Mouse (Mus musculus) limb, embryonic 12.5 days (tissue): ENCODE data around the gene Usp29. TPM values are rescaled to one million over a fixed set of nuclear protein-coding genes. Genes with fewer than 3 reads are reported as not detected.

Source experiments
- ATAC-seq: fragments of 200-750 bp; cut with Nextera tagmentation; 2 replicates; pipeline ENCODE4 v1.8.0; 2017; ENCODE audit warnings: low read depth, moderate TSS enrichment; ENCODE audit not compliant: insufficient number of reproducible peaks, insufficient read depth, low FRiP score, low TSS enrichment
- H3K27ac ChIP-seq: fragments of 300-500 bp; sonication (generic); 2 replicates; pipeline ENCODE4 v1.5.1; 2016; ENCODE audit warnings: mild to moderate bottlenecking, moderate library complexity
- H3K27me3 ChIP-seq: fragments of 300-500 bp; sonication (generic); 2 replicates; pipeline ENCODE4 v1.6.1; 2016; ENCODE audit warnings: mild to moderate bottlenecking, moderate library complexity
- H3K36me3 ChIP-seq: fragments of 300-500 bp; sonication (generic); 2 replicates; pipeline ENCODE4 v1.6.1; 2016; ENCODE audit warnings: mild to moderate bottlenecking, moderate library complexity
- H3K4me1 ChIP-seq: fragments of 300-500 bp; sonication (generic); replicated peaks from 2 replicates; pipeline ENCODE4 v1.6.1; 2016
- H3K4me2 ChIP-seq: fragments of 300-500 bp; sonication (generic); 2 replicates; pipeline ENCODE4 v1.6.1; 2016; ENCODE audit warnings: mild to moderate bottlenecking, moderate library complexity
- H3K4me3 ChIP-seq: fragments of 300-500 bp; sonication (generic); replicated peaks from 2 replicates; pipeline ENCODE4 v1.5.1; 2016; ENCODE audit warnings: mild to moderate bottlenecking
- H3K9ac ChIP-seq: fragments of 300-500 bp; sonication (generic); replicated peaks from 2 replicates; pipeline ENCODE4 v1.6.1; 2016; ENCODE audit warnings: mild to moderate bottlenecking, moderate library complexity
- H3K9me3 ChIP-seq: fragments of 300-500 bp; sonication (generic); 2 replicates; pipeline ENCODE4 v1.6.1; 2016; ENCODE audit warnings: mild to moderate bottlenecking, moderate library complexity
- WGBS: fragments of 180-500 bp; shearing (Covaris S2); methylation state at CpG from one replicate; pipeline ENCODE4 v1.1.7; 2016; 5-methylcytosine and 5-hydroxymethylcytosine counted together
- polyA plus RNA-seq: library from polyadenylated mRNA; unstranded; fragments of >200 nt; fragmentation: Nextera tagmentation; extraction: Ambion mirVana; gene quantifications from 2 replicates; pipeline ENCODE4 v1.2.1, GENCODE M21; 2016

Gene Usp29
- polyA plus RNA-seq, 1 experiment from 2014 or later: 15.8 TPM

DNA sequence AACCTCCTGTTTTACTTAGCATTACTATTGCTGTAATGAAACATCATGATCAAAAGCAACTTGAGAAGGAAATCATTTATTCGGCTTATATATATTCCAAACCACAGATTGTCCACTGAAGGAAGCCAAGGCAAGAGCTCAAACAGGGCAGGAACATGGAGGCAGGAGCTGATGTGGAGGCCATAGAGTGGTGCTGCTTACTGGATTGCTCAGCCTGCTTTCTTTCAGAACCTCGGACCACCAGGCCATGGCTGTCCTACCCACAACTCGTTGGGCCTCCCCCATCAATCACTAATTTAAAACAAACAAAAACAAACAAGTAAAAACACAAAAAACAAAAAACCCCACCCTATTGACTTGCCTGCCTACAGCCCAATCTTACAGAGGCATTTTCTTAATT, 119.9 kb downstream of the Usp29 start:
- ATAC-seq: no peak
- no peaks in the 10 kb centered on the region for H3K9me3 ChIP-seq
- no peak overlapping the region for H3K4me2 ChIP-seq
- H3K36me3 ChIP-seq: no peaks in the 10 kb centered on the region
- H3K4me1 ChIP-seq: peaks cover 9% of the 10 kb centered on the region
- H3K27ac ChIP-seq: no peak overlapping the region
- WGBS: 53% methylated on average over 3 of the region's 3 CpGs
- no peak overlapping the region for H3K4me3 ChIP-seq
- H3K27me3 ChIP-seq: no peaks in the 10 kb centered on the region
- H3K9ac ChIP-seq: no peak overlapping the region

DNA sequence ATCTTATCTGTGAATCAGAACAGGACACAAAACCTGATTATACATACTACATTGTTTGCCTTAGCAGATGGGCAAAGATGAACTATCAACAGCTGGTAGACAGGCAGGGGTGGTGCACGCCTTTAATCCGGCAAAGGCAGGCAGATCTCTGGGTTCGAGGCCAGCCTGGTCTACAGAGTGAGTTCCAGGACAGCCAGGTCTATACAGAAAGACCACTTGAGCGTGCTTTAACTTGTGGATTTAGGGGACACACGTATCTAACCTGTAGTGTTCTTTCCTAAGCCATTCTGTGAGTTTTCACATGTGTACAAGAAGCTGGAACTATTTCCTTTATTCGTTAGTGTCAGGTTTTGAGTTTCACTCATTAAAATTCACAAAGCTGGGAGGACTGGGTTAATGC, 120.9 kb downstream of the Usp29 start:
- Histone ChIP-seq H3K4me3 (no peak overlapping the region), H3K36me3 (no peaks in the 10 kb centered on the region), H3K4me1 (peaks cover 9% of the 10 kb centered on the region), H3K27ac (no peak overlapping the region), H3K4me2 (no peak overlapping the region), H3K9me3 (no peaks in the 10 kb centered on the region), H3K27me3 (no peaks in the 10 kb centered on the region), H3K9ac (no peak overlapping the region)
- 74% methylated on average over 6 of the region's 6 CpGs for WGBS
- ATAC-seq: no peak

DNA sequence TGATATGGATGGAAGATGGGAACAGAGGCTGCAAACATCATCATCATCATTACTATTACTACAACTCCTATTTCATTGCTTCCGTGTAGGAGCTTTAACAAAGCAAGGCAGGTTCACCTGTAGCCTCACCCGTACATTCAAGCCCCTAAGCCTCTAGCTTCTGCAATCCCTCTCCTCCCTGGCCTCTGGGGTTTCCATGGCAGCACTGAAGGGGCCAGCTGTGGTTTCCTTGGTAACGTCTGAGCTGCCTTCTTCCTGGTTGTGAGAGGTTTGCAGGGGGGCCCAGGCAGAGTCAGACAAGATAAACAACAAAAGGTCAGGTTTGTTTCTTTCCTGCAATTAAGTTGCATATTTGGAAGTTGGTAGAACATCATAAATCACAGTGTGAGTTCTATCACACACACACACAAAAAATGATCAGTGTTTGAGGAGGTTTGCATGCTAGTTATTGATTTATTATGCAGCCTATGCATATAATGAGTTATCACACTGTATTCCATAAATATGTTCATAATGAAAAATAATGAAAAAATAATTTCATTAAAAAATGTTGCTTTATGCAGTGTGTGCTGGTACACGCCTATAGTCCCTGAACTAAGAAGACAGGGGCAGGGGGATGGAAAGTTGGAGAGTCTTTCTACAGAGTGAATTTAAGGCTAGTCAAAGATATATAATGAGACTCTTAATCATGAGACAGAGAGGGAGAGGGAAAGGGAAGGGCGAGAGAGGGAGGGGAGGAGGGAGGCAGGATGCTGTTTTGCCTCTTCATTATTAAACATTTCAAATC, 121.5 kb downstream of the Usp29 start:
- H3K9ac ChIP-seq: no peak overlapping the region
- H3K27ac ChIP-seq: no peak overlapping the region
- peak; percentile 66; the same call in 1 of the 2 replicates for ATAC-seq
- H3K4me3 ChIP-seq: no peak overlapping the region
- H3K4me1 ChIP-seq: peaks cover 9% of the 10 kb centered on the region
- H3K36me3 ChIP-seq: no peaks in the 10 kb centered on the region
- H3K9me3 ChIP-seq: no peaks in the 10 kb centered on the region
- H3K27me3 ChIP-seq: no peaks in the 10 kb centered on the region
- no peak overlapping the region for H3K4me2 ChIP-seq
- WGBS: 45% methylated on average over 5 of the region's 5 CpGs

DNA sequence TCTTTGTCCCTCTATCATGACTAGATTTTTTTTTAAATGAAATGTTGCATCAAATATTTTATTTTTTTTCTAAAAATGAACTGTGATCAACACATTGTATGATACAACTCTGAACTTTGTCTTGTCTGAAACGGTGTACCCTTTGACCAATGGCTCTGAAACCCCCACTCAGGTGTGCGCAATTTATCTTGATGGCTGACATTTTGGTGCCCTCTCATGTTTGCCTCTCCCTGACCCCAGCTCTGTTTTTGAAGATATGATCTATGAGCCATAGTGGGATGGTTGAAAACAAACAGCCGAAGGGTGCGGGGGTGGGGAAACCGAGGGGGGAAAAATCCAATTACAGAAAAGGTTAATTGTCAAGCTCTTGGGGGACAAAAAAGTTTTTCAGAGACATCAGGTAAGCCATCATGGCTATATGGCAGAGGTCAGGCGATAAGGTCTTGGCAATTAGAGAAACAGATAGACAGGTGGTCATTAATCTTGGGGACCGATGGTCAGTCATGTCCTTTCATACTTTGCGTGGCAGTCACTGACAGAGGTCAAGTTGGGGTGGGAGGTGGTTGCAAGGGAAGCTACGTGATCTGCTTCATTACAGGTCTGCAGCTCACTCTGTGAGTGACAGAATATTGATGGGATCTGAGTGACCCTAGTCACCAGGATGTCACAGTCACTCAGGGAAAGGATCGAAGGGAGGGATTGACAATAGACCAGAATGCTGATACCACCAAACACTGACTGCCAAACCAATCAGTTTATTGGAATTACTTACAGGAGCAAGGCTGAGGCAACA, 125.4 kb downstream of the Usp29 start:
- H3K4me3 ChIP-seq: no peak overlapping the region
- peaks cover 36% of the 10 kb centered on the region for H3K4me1 ChIP-seq
- no peaks in the 10 kb centered on the region for H3K27me3 ChIP-seq
- H3K9me3 ChIP-seq: no peaks in the 10 kb centered on the region
- 62% methylated on average over 10 of the region's 10 CpGs for WGBS
- H3K36me3 ChIP-seq: no peaks in the 10 kb centered on the region
- H3K9ac ChIP-seq: no peak overlapping the region
- H3K4me2 ChIP-seq: no peak overlapping the region
- H3K27ac ChIP-seq: no peak overlapping the region
- ATAC-seq: no peak

DNA sequence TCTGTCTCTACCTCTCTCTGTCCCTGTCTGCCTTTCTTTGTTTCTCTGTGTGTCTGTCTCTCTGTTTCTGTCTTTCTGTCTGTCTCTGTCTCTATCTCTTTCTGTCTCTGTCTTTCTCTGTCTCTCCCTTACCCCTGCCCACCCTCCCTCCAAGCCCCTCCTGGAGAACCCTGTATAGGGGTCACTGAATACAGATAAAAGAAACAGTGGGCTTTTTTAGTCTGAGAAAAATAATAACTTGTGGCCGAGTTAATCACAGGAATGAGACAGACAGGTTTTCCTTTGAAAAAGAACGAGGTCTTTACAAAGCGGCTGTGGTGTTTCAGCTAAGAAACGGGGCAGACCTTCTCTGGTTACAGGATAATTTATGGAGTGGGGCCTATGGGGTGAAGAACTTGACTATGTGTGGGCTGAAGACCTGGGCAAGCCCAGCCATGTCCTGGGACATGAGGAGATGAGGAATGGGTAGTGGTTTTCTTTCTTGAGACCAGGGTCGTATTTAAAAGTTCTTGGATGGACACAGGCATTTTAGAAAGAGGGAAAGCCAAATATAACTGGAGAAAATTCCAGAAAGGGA, 128.4 kb downstream of the Usp29 start:
- Histone ChIP-seq H3K4me2 (peak overlapping the region; percentile 4; the same call in 1 of the 2 replicates), H3K27ac (peak overlapping the region; percentile 92), H3K9me3 (no peaks in the 10 kb centered on the region), H3K36me3 (no peaks in the 10 kb centered on the region), H3K4me1 (peaks cover 36% of the 10 kb centered on the region), H3K27me3 (no peaks in the 10 kb centered on the region), H3K9ac (peak overlapping the region; percentile 5; the same call in 1 of the 2 replicates), H3K4me3 (no peak overlapping the region)
- WGBS: 8% methylated on average over 5 of the region's 5 CpGs
- no peak for ATAC-seq

DNA sequence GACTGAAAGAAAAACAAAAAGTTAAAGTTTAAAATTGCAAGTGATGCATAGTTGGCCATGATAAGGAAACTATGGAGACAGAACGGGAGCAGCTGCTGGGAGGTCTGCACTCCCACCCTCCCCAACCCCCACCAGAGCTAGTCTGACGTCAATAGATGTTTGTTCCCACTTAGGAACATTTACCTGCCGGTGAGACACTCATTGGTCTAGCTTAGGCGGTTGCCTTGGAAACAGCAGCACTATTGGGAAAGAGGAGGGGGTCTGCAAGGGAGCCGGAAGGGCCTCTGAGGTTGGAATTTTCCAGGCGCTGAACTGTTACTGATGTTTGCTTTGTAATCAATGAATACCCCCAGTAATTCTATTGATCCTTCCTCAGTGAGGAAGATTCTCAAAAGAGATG, 130.3 kb downstream of the Usp29 start:
- Histone ChIP-seq H3K9me3 (no peaks in the 10 kb centered on the region), H3K4me2 (no peak overlapping the region), H3K4me1 (peaks cover 36% of the 10 kb centered on the region), H3K27ac (0 out of 2 replicates have a peak overlapping the region, but pooled peaks have one; percentile 80), H3K9ac (no peak overlapping the region), H3K4me3 (no peak overlapping the region), H3K36me3 (no peaks in the 10 kb centered on the region), H3K27me3 (no peaks in the 10 kb centered on the region)
- 7% methylated on average over 6 of the region's 6 CpGs for WGBS
- ATAC-seq: peak; percentile 84

DNA sequence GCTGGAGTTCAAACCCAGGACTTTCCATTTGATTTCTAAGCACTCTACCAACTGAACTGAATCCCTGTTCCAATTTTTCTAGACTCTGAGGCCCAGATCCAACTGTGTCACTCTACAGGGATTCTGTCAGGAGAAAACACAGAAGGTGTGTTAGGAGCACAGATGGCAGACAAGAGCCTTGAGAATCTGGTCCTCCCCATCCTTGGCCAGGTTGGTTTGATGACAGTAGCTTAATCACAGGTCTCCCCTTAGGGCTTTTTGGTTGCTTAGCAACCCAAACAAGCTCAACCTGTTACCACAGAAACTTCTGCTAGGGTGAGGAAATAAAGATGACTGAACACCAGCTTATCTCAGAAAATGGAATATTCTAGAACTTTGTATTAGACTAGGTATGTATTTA, 136.0 kb downstream of the Usp29 start:
- no peak for ATAC-seq
- Histone ChIP-seq H3K4me1 (0 out of 2 replicates have a peak, but pooled peaks cover 6% of the 10 kb centered on the region), H3K4me3 (no peak overlapping the region), H3K36me3 (no peaks in the 10 kb centered on the region), H3K9me3 (no peaks in the 10 kb centered on the region), H3K4me2 (no peak overlapping the region), H3K27ac (no peak overlapping the region), H3K9ac (no peak overlapping the region), H3K27me3 (no peaks in the 10 kb centered on the region)

DNA sequence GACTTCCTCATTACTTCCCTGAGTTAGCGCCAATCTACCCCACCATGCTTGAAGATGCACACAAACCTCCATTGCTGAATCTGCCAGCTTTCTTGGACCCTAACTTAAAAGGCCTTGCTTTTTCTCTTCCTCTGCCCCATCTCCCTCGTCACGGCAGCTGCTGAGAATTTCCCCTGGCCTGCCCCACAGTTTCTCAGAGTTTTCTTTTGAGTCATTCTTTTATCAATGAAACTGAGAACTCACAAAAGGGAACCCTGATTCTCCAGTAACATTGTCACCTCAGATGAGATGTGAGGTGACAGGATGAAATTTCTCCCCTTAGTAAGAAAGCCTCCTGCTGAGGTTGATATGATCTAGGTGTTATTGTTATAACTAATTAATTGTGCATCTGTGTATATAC, 138.5 kb downstream of the Usp29 start:
- H3K27me3 ChIP-seq: no peaks in the 10 kb centered on the region
- no peak overlapping the region for H3K9ac ChIP-seq
- H3K4me3 ChIP-seq: no peak overlapping the region
- no peaks in the 10 kb centered on the region for H3K36me3 ChIP-seq
- H3K9me3 ChIP-seq: no peaks in the 10 kb centered on the region
- no peak overlapping the region for H3K27ac ChIP-seq
- ATAC-seq: no peak
- WGBS: 79% methylated on average over 3 of the region's 3 CpGs
- no peaks in the 10 kb centered on the region for H3K4me1 ChIP-seq
- no peak overlapping the region for H3K4me2 ChIP-seq

DNA sequence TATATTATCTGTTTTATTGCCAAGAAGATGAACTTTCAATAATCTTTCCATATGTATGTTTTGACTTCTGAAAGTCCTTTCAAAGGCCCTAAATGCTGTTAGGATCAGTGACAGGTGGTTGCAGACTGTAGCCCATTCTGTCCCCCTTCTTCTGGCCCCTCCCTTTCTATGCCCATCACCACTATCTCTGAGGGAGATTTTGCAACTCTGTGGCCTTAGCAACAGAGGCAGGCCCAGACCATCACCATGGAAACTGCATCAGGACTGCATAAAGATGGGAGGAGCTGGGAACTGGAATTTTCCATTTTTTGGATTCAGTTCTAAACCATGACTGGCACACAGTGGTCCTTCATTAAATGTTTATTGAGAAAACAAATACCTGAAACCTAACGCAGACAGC, 139.2 kb downstream of the Usp29 start:
- 72% methylated on average over 1 of the region's 1 CpGs for WGBS

DNA sequence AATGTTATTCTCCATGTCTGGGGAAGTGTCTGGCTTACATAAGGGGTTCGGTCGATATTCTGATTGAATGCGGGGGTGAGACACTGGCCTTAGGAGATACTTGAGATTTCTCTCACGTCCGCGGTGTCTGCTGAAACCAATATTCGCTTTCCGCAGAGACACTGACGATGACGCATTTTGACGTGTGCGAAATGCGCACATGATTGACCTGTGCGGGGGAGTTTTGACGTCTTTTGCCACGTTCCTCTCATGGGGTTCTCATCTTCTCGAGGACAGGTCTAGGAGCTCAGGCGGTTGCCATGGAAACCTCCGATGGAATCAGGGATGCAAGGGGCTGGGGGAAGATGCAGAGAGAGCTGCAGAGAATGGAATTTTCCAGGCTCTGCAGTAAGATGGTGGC, 144.1 kb downstream of the Usp29 start:
- Histone ChIP-seq H3K27ac (no peak overlapping the region), H3K9ac (no peak overlapping the region), H3K9me3 (no peaks in the 10 kb centered on the region), H3K4me1 (no peaks in the 10 kb centered on the region), H3K4me2 (no peak overlapping the region), H3K27me3 (no peaks in the 10 kb centered on the region), H3K36me3 (no peaks in the 10 kb centered on the region), H3K4me3 (no peak overlapping the region)
- WGBS: 75% methylated on average over 19 of the region's 19 CpGs
- ATAC-seq: no peak

More for the DNA sequence above, 139.2 kb downstream of the Usp29 start:
- no peaks in the 10 kb centered on the region for H3K4me1 ChIP-seq
- H3K4me3 ChIP-seq: no peak overlapping the region
- no peak overlapping the region for H3K9ac ChIP-seq
- no peak overlapping the region for H3K4me2 ChIP-seq
- no peaks in the 10 kb centered on the region for H3K27me3 ChIP-seq
- no peaks in the 10 kb centered on the region for H3K36me3 ChIP-seq
- no peak for ATAC-seq
- H3K9me3 ChIP-seq: no peaks in the 10 kb centered on the region
- no peak overlapping the region for H3K27ac ChIP-seq

DNA sequence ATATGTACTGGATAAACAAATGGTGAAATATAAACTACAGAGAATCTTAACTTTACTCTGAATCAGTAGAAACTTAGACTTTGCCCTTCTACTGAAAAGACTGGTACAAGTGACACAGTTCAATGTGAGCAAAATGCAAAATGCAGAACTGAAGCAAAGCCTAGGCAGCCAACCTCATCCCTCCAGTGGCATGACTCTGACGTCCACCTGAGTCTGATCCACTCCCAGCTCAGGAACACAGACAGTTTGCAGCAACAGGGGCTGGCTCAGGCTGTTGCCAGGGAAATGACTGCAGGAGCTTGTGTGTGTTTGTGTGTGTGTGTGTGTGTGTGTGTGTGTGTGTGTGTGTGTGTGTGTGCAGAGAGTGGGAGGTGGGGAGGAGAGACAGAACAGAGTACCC, 147.8 kb downstream of the Usp29 start:
- ATAC-seq: no peak
- Histone ChIP-seq H3K4me2 (no peak overlapping the region), H3K9me3 (no peaks in the 10 kb centered on the region), H3K9ac (no peak overlapping the region), H3K27ac (no peak overlapping the region), H3K36me3 (no peaks in the 10 kb centered on the region), H3K27me3 (no peaks in the 10 kb centered on the region), H3K4me1 (no peaks in the 10 kb centered on the region), H3K4me3 (no peak overlapping the region)
- 65% methylated on average over 1 of the region's 1 CpGs for WGBS
